Mouse (Mus musculus) hindbrain, embryonic 12.5 days (tissue): ENCODE data around the gene Icosl. TPM values are rescaled to one million over a fixed set of nuclear protein-coding genes. Genes with fewer than 3 reads are reported as not detected.
"Not testable (repeated sequence)": the region's sequence is repeated elsewhere in the genome, so short reads cannot be mapped to it uniquely, and the experiment has no call there.

ENCODE experiments used
- ATAC-seq: fragments of 200-750 bp; cut with Nextera tagmentation; 2 replicates; pipeline ENCODE4 v1.8.0; 2017; ENCODE audit warnings: moderate TSS enrichment; ENCODE audit not compliant: low FRiP score
- H3K27ac ChIP-seq: fragments of 300-500 bp; sonication (generic); 2 replicates; pipeline ENCODE4 v1.5.1; 2016; ENCODE audit warnings: mild to moderate bottlenecking
- H3K27me3 ChIP-seq: fragments of 300-500 bp; sonication (generic); 2 replicates; pipeline ENCODE4 v1.6.1; 2016; ENCODE audit warnings: mild to moderate bottlenecking
- H3K36me3 ChIP-seq: fragments of 300-500 bp; sonication (generic); 2 replicates; pipeline ENCODE4 v1.6.1; 2016; ENCODE audit warnings: mild to moderate bottlenecking
- H3K4me1 ChIP-seq: fragments of 300-500 bp; sonication (generic); 2 replicates; pipeline ENCODE4 v1.6.1; 2016
- H3K4me2 ChIP-seq: fragments of 300-500 bp; sonication (generic); replicated peaks from 2 replicates; pipeline ENCODE4 v1.6.1; 2016; ENCODE audit warnings: mild to moderate bottlenecking
- H3K4me3 ChIP-seq: fragments of 300-500 bp; sonication (generic); 2 replicates; pipeline ENCODE4 v1.5.1; 2016; ENCODE audit warnings: mild to moderate bottlenecking
- H3K9ac ChIP-seq: fragments of 300-500 bp; sonication (generic); 2 replicates; pipeline ENCODE4 v1.6.1; 2016; ENCODE audit warnings: mild to moderate bottlenecking, moderate library complexity
- H3K9me3 ChIP-seq: fragments of 300-500 bp; sonication (generic); replicated peaks from 2 replicates; pipeline ENCODE4 v1.6.1; 2016; ENCODE audit warnings: mild to moderate bottlenecking
- WGBS: fragments of 180-500 bp; shearing (Covaris S2); methylation state at CpG from one replicate; pipeline ENCODE4 v1.1.7; 2016; 5-methylcytosine and 5-hydroxymethylcytosine counted together
- polyA plus RNA-seq: library from polyadenylated mRNA; unstranded; fragments of >200 nt; fragmentation: Nextera tagmentation; extraction: Ambion mirVana; gene quantifications from 2 replicates; pipeline ENCODE4 v1.2.1, GENCODE M21; 2016

Icosl gene
- 1.2 and 1.8 TPM in 2 replicates for polyA plus RNA-seq

- Histone ChIP-seq H3K4me1 (peaks cover 8% of the 10 kb centered on the region), H3K36me3 (no peaks in the 10 kb centered on the region), H3K27ac (no peak within 1 kb of the TSS), H3K4me2 (peak within 1 kb of the TSS; percentile 97), H3K9me3 (no peaks in the 10 kb centered on the region), H3K4me3 (peak within 1 kb of the TSS; percentile 59), H3K27me3 (peaks cover 36% of the 10 kb centered on the region), H3K9ac (peak within 1 kb of the TSS; percentile 62)
- peak; percentile 87 for ATAC-seq
- under 1% methylated on average over 66 of the region's 66 CpGs for WGBS
Measured at GRCm38 (mm10) chr10:78069101-78070011, at the start of gene Icosl. Gene Icosl, plus strand, starts transcription at chr10:78069302.

DNA sequence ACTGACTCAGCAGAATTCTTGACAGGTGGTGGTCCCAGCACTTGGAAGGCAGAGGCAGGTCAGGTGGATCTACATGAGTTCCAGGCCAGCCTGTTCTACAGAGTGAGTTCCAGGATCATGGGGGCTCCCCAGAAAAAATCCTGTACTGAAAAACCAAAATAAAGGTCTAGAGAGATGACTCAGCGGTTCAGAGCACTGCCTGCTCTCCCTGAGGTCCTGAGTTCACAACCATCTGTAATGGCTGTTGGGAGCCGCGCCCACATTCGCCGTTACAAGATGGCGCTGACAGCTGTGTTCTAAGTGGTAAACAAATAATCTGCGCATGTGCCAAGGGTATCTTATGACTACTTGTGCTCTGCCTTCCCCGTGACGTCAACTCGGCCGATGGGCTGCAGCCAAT is 49.1 kb upstream of the Icosl start:
- H3K4me1 ChIP-seq, H3K27me3 ChIP-seq, H3K4me3 ChIP-seq, H3K9ac ChIP-seq, H3K27ac ChIP-seq, H3K4me2 ChIP-seq, H3K36me3 ChIP-seq, ATAC-seq, H3K9me3 ChIP-seq: not testable (repeated sequence)
- WGBS = 96% methylated on average over 7 of the region's 11 CpGs

- not testable (repeated sequence) for H3K9me3 ChIP-seq, H3K9ac ChIP-seq, H3K4me3 ChIP-seq, H3K27ac ChIP-seq, ATAC-seq, H3K4me1 ChIP-seq, H3K27me3 ChIP-seq, H3K36me3 ChIP-seq, H3K4me2 ChIP-seq
- 70% methylated on average over 6 of the region's 8 CpGs for WGBS
Measured at GRCm38 (mm10) chr10:78025453-78025852, 43.6 kb upstream of the Icosl start.

- Histone ChIP-seq H3K9me3 (no peaks in the 10 kb centered on the region), H3K4me2 (no peak overlapping the region), H3K27ac (no peak overlapping the region), H3K36me3 (no peaks in the 10 kb centered on the region), H3K4me3 (no peak overlapping the region), H3K9ac (no peak overlapping the region), H3K4me1 (no peaks in the 10 kb centered on the region), H3K27me3 (no peaks in the 10 kb centered on the region)
- peak; percentile 72 for ATAC-seq
- WGBS = 10% methylated on average over 5 of the region's 5 CpGs
Measured at GRCm38 (mm10) chr10:78028129-78028528, 41.0 kb upstream of the Icosl start.

- H3K27me3 ChIP-seq = no peaks in the 10 kb centered on the region
- 78% methylated on average over 1 of the region's 1 CpGs for WGBS
- no peak for ATAC-seq
- no peaks in the 10 kb centered on the region for H3K4me1 ChIP-seq
- H3K36me3 ChIP-seq = no peaks in the 10 kb centered on the region
- no peak overlapping the region for H3K4me3 ChIP-seq
- H3K4me2 ChIP-seq = no peak overlapping the region
- no peak overlapping the region for H3K27ac ChIP-seq
- H3K9me3 ChIP-seq = no peaks in the 10 kb centered on the region
- H3K9ac ChIP-seq = no peak overlapping the region
Measured at GRCm38 (mm10) chr10:78029080-78029479, 40.0 kb upstream of the Icosl start.

DNA sequence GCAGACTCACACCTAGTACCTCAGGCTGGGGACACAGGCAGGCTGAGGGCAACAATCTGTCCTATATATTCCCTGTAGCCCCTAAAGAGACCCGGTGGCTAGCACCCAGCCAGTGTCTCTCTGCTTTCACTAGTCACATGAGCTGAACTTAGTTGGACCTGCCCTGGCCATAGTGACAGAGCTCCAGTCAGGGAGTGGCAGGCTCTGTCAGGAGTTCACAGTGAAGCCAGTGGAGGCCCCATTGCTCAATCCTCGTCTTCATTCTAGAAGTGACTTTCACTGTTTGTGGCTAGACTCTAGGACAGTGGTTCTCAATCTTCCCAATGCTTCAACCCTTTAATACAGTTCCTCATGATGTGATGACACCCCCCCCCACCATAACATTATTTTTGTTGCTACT is 37.1 kb upstream of the Icosl start:
- Histone ChIP-seq H3K36me3 (no peaks in the 10 kb centered on the region), H3K4me3 (no peak overlapping the region), H3K27ac (no peak overlapping the region), H3K9ac (no peak overlapping the region), H3K4me1 (no peaks in the 10 kb centered on the region), H3K27me3 (no peaks in the 10 kb centered on the region), H3K4me2 (no peak overlapping the region), H3K9me3 (no peaks in the 10 kb centered on the region)
- ATAC-seq = no peak
- WGBS = 89% methylated on average over 2 of the region's 2 CpGs

DNA sequence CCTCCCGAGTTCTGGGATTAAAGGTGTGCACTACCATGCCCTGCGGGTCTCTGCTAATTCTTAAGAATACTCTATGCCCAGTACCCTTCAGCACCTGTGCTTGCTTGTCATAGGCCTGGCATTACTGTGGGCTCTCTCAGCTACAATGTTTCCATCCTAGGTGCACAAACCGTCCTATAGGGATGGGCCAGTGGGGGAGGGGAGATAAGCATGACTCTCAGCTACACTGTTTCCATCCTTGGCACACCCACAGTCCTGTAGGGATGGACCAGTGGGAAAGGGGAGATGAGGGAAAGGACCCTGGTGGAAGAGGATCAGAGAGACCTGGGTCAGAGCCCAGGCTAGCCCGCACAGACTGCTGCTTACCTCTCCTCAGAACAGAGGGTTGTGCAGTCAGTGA is 32.0 kb upstream of the Icosl start:
- Histone ChIP-seq H3K27me3 (no peaks in the 10 kb centered on the region), H3K27ac (no peak overlapping the region), H3K9me3 (no peaks in the 10 kb centered on the region), H3K4me2 (no peak overlapping the region), H3K4me1 (no peaks in the 10 kb centered on the region), H3K4me3 (no peak overlapping the region), H3K9ac (no peak overlapping the region), H3K36me3 (no peaks in the 10 kb centered on the region)
- WGBS = 88% methylated on average over 4 of the region's 4 CpGs
- no peak for ATAC-seq

DNA sequence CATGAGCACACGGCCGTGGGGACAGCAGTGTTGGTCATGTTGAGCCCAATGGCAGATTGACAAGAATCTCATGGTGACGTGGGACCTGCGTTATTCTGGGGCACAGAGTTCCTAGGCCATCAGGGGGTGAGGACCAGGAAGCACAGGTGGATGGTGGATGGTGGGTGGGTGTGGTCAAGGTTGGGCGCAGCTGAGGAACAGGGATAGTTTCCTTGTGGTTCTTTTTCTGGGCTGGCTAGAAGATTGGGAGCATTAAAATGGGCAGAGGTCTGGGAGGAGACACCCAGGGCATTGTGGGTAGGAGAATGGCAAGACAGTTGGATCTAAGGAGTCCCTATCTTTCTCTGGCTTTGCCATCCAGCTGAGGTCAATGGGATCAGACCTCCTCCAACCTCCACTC is 27.5 kb upstream of the Icosl start, which contains the start of gene Dnmt3l:
TSS of gene Dnmt3l (plus strand) at position 301 of the 400 bp plus-strand sequence.
- no peak for ATAC-seq
- Histone ChIP-seq H3K27ac (no peak within 1 kb of the TSS), H3K36me3 (no peaks in the 10 kb centered on the region), H3K27me3 (peaks cover 11% of the 10 kb centered on the region; the same call in 1 of the 2 replicates), H3K9me3 (no peaks in the 10 kb centered on the region), H3K9ac (no peak within 1 kb of the TSS), H3K4me2 (no peak within 1 kb of the TSS), H3K4me1 (no peaks in the 10 kb centered on the region), H3K4me3 (no peak within 1 kb of the TSS)
- WGBS = 92% methylated on average over 5 of the region's 5 CpGs

GRCm38 (mm10) chr10:78042096-78042495 is 27.0 kb upstream of the Icosl start:
- 68% methylated on average over 7 of the region's 7 CpGs for WGBS
- Histone ChIP-seq H3K27me3 (peaks cover 11% of the 10 kb centered on the region; the same call in 1 of the 2 replicates), H3K9ac (no peak overlapping the region), H3K4me1 (no peaks in the 10 kb centered on the region), H3K4me2 (no peak overlapping the region), H3K9me3 (no peaks in the 10 kb centered on the region), H3K36me3 (no peaks in the 10 kb centered on the region), H3K27ac (no peak overlapping the region), H3K4me3 (no peak overlapping the region)
- no peak for ATAC-seq

- H3K9ac ChIP-seq = peak overlapping the region; percentile 20; the same call in 1 of the 2 replicates
- WGBS = 59% methylated on average over 14 of the region's 14 CpGs
Measured at GRCm38 (mm10) chr10:78042697-78043405, 26.3 kb upstream of the Icosl start.

DNA sequence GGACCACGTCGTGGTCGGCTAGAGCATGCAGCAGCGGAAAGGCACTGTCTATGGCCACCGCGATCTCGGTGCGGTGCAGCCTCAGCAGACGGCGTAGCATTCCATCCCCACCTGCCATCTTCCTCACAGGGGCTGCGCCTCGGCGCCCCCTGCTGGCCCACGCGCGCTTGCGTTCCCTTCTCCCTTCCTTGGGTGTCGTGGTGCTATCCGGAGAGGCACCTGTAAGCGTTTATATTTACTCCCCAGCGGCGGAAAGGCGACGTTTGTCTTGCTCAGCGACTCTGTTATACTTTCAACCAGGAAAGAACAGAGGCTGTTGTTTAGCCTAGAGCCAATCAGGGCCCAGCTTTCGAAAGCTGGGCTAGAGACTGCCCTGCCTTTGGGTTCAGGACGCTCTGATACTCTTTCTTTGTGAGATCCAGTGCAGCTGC is 25.7 kb upstream of the Icosl start, which contains the start of gene Aire:
TSS of gene Aire (minus strand) at position 205 of the 431 bp plus-strand sequence.
- 3% methylated on average over 27 of the region's 27 CpGs for WGBS
- H3K36me3 ChIP-seq = no peaks in the 10 kb centered on the region
- no peaks in the 10 kb centered on the region for H3K4me1 ChIP-seq
- peaks cover 11% of the 10 kb centered on the region; the same call in 1 of the 2 replicates for H3K27me3 ChIP-seq
- peak within 1 kb of the TSS; percentile 48 for H3K4me2 ChIP-seq
- peak; percentile 83 for ATAC-seq
- no peaks in the 10 kb centered on the region for H3K9me3 ChIP-seq
- peak within 1 kb of the TSS; percentile 20; the same call in 1 of the 2 replicates for H3K9ac ChIP-seq
- H3K4me3 ChIP-seq = peak within 1 kb of the TSS; percentile 26
- no peak within 1 kb of the TSS for H3K27ac ChIP-seq

More at GRCm38 (mm10) chr10:78042697-78043405, 26.3 kb upstream of the Icosl start:
- Histone ChIP-seq H3K4me3 (peak overlapping the region; percentile 26), H3K36me3 (no peaks in the 10 kb centered on the region), H3K4me1 (no peaks in the 10 kb centered on the region), H3K27ac (no peak overlapping the region), H3K9me3 (no peaks in the 10 kb centered on the region), H3K4me2 (peak overlapping the region; percentile 48), H3K27me3 (peaks cover 11% of the 10 kb centered on the region; the same call in 1 of the 2 replicates)
- peak; percentile 41; the same call in 1 of the 2 replicates for ATAC-seq

DNA sequence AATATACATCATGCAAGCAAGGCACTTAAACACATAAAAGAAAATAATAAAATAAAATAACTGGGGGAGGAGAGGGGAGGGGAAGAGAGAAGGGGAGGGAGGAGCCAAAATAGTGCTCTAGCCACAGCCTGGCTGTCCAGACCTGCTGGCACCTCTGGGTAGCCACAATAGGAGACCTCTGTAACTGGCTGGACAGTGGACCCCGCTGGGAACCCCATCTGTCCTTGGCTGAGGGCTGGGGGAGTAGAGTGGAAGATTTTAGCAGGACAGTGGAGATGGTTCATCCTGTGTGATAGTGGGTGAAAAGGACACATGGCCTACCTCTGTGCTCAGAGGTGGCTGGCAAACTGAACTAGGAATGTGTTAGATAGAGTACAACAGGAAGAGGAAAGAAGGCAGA is 24.6 kb upstream of the Icosl start:
- H3K4me2 ChIP-seq = no peak overlapping the region
- H3K36me3 ChIP-seq = no peaks in the 10 kb centered on the region
- no peaks in the 10 kb centered on the region for H3K9me3 ChIP-seq
- H3K27ac ChIP-seq = no peak overlapping the region
- H3K4me1 ChIP-seq = no peaks in the 10 kb centered on the region
- H3K4me3 ChIP-seq = no peak overlapping the region
- peaks cover 11% of the 10 kb centered on the region; the same call in 1 of the 2 replicates for H3K27me3 ChIP-seq
- no peak for ATAC-seq
- 72% methylated on average over 1 of the region's 1 CpGs for WGBS
- H3K9ac ChIP-seq = no peak overlapping the region
